Mouse (Mus musculus): ENCODE data around the gene Scamp3.

DNA sequence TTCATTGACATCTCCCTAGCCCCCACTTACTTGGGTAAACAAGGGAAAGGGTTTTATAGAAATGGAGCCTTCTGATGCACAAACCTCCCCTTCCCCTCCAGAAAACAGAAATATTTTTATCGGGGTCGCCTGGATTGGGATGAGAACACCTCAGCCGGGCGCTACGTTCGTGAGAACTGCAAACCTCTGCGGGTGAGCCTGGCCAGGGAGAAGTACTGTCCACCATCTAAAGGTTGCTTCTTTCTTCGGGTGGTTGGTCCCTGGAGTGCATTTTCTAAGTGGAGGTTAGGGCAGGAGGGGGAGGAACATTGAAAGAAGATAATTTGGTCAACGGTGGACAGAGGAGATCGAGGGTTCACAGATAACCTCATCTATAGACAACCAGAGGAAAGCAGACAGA is 1.7 kb upstream of the Scamp3 start:
- TF ChIP-seq CTCF (IDR thresholded peaks at IDR 0.05; ENCODE audit: control insufficient read depth, insufficient read depth, insufficient replicate concordance, low read depth, low read length) = no peak
- TF ChIP-seq POLR2A (IDR thresholded peaks at IDR 0.05; ENCODE audit: control insufficient read depth, low read depth, low read length) = no peak
